Mouse (Mus musculus): Measurements from ENCODE around the gene Ptger3.

GRCm38 (mm10) chr3:157549323-157549722 lies 17.4 kb upstream of the Ptger3 start:
- TF ChIP-seq CTCF (IDR thresholded peaks at IDR 0.05; ENCODE audit: low read depth) (no peak), EP300 (IDR thresholded peaks at IDR 0.05; ENCODE audit: low read depth) (no peak)
